Mouse (Mus musculus) liver, adult 2 months (tissue): ENCODE measurements around the gene Prss53.

Experiments
- CTCF ChIP-seq: fragments of 200-500 bp; IDR thresholded peaks from 2 replicates; pipeline ENCODE4 v1.5.1; 2011; ENCODE audit warnings: low read depth, low read length, control low read depth
- POLR2A ChIP-seq: fragments of 200-500 bp; IDR thresholded peaks from 2 replicates; pipeline ENCODE4 v1.6.1; 2011; ENCODE audit warnings: low read length, control low read depth; ENCODE audit not compliant: insufficient read depth; ENCODE audit errors: extremely low read depth

DNA sequence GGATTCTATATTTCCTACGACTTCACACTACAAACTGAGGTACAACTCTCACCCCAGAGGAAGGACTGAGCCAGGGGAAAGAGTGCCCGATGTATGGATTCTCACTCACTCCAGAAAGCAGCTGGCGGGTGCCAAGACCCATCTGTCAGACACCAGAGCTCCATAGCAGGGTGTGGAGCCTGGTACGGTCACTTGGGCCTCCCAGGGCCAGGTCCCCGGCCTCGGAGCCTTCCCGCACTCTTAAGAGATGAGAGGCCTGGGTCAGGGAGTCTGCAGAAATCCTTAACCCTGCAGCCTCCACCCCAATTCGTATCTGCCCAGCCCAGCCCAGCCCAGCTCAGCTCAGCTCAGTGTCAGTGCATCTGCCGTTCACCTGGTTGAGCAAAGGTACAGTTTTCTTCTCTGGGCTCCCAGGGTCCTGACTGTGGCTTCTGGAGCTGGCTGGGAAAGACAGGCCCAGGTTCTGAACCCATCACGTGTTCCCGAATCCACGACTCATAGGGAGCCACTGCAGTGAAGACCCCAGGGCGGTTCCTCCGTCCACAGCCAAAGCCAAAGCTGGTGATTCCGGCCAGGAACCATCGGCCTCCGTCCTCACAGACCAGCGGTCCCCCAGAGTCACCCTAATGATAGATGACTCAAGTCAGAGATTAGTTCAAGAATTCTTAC lies 45.6 kb upstream of the Prss53 start:
- TF ChIP-seq CTCF = no peak
- no peak for TF ChIP-seq POLR2A
